Mouse (Mus musculus) hindbrain, embryonic 15.5 days (tissue): Measurements from ENCODE around the gene Ptges2. TPM values are rescaled to one million over a fixed set of nuclear protein-coding genes. Genes with fewer than 3 reads are reported as not detected.
A peak's percentile ranks its signal among the peaks of the same experiment; 100 is the strongest.

Experiments used
- ATAC-seq: fragments of 200-750 bp; cut with Nextera tagmentation; 2 replicates; pipeline ENCODE4 v1.8.0; 2017; ENCODE audit warnings: low read depth, moderate number of reproducible peaks, moderate TSS enrichment; ENCODE audit not compliant: low FRiP score
- H3K27ac ChIP-seq: fragments of 300-500 bp; sonication (generic); replicated peaks from 2 replicates; pipeline ENCODE4 v1.5.1; 2015; ENCODE audit warnings: mild to moderate bottlenecking, inconsistent platforms
- H3K27me3 ChIP-seq: fragments of 300-500 bp; sonication (generic); 2 replicates; pipeline ENCODE4 v1.6.1; 2015; ENCODE audit warnings: control low read depth, inconsistent platforms
- H3K36me3 ChIP-seq: fragments of 300-500 bp; sonication (generic); 2 replicates; pipeline ENCODE4 v1.6.1; 2015; ENCODE audit warnings: control low read depth, inconsistent platforms
- H3K4me1 ChIP-seq: fragments of 300-500 bp; sonication (generic); replicated peaks from 2 replicates; pipeline ENCODE4 v1.6.1; 2015; ENCODE audit warnings: control low read depth, inconsistent platforms
- H3K4me2 ChIP-seq: fragments of 300-500 bp; sonication (generic); 2 replicates; pipeline ENCODE4 v1.6.1; 2015; ENCODE audit warnings: moderate library complexity, mild to moderate bottlenecking, inconsistent platforms
- H3K4me3 ChIP-seq: fragments of 300-500 bp; sonication (generic); 2 replicates; pipeline ENCODE4 v1.5.1; 2015; ENCODE audit warnings: mild to moderate bottlenecking, inconsistent platforms
- H3K9ac ChIP-seq: fragments of 300-500 bp; sonication (generic); 2 replicates; pipeline ENCODE4 v1.6.1; 2015; ENCODE audit warnings: inconsistent platforms
- H3K9me3 ChIP-seq: fragments of 300-500 bp; sonication (generic); 2 replicates; pipeline ENCODE4 v1.6.1; 2016; ENCODE audit warnings: control low read depth, inconsistent platforms
- WGBS: fragments of 180-500 bp; shearing (Covaris S2); methylation state at CpG from one replicate; pipeline ENCODE4 v1.1.7; 2015; 5-methylcytosine and 5-hydroxymethylcytosine counted together
- polyA plus RNA-seq: library from polyadenylated mRNA; unstranded; fragments of >200 nt; fragmentation: Nextera tagmentation; extraction: Ambion mirVana; gene quantifications from 2 replicates; pipeline ENCODE4 v1.2.1, GENCODE M21; 2015

Gene Ptges2
- polyA plus RNA-seq, 1 experiment from 2014 or later: 51.0 TPM

DNA sequence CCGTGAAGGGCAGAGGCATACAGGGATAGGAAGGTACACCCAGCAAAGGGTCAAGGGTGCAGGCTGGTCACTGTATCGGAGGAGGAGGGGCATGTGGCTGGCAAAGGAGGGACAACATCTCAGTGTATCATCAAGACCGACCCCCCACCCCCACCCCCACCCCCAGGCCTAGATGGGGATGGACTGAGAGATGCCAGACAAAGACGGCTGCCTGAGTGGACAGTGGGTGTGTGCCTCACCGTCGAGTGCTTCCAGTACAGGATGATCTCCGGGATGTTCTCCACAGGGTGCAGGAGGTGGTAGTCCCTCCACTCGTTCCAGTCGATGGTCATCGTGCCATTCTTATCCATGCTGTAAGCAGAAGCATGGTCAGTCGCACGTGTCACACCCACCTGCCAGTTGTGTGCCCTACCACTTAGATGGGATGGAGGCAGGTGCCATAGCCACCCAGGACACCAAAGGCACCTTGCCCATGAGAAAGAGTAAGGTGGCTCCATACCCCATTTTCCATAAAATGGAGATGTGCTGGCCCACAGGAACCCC is 24.4 kb downstream of the Ptges2 start:
- no peaks in the 10 kb centered on the region for H3K27me3 ChIP-seq
- 89% methylated on average over 12 of the region's 12 CpGs for WGBS
- H3K36me3 ChIP-seq: peaks cover 61% of the 10 kb centered on the region

DNA sequence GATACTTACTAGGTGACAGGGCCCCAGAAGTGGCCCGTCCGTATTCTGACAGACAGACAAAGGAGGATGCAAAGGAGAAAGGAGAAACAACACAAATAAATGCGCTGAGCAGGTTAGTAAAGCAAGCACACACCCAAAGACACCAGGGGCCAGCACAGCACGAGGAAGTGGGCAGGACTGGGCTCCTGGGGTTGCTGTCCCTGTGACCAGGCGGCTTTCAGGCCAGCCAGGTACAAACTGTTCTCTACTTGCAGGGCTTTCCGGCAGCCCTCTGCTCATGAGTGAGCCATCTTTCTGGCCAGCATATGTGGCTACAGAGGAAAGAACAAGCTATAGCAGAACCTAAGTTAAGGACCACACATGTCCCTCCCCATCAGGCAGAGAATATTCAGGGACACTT is 25.0 kb downstream of the Ptges2 start:
- no peak overlapping the region for H3K9ac ChIP-seq
- no peak overlapping the region for H3K27ac ChIP-seq
- H3K4me3 ChIP-seq: no peak overlapping the region
- peaks cover 33% of the 10 kb centered on the region for H3K4me1 ChIP-seq
- H3K9me3 ChIP-seq: no peaks in the 10 kb centered on the region
- ATAC-seq: no peak
- 77% methylated on average over 6 of the region's 6 CpGs for WGBS
- no peak overlapping the region for H3K4me2 ChIP-seq
- H3K36me3 ChIP-seq: peaks cover 56% of the 10 kb centered on the region
- H3K27me3 ChIP-seq: no peaks in the 10 kb centered on the region

More for the DNA sequence above, 24.4 kb downstream of the Ptges2 start:
- no peak for ATAC-seq
- Histone ChIP-seq H3K9ac (no peak overlapping the region), H3K4me1 (peaks cover 31% of the 10 kb centered on the region), H3K27ac (no peak overlapping the region), H3K9me3 (no peaks in the 10 kb centered on the region), H3K4me3 (no peak overlapping the region), H3K4me2 (no peak overlapping the region)

DNA sequence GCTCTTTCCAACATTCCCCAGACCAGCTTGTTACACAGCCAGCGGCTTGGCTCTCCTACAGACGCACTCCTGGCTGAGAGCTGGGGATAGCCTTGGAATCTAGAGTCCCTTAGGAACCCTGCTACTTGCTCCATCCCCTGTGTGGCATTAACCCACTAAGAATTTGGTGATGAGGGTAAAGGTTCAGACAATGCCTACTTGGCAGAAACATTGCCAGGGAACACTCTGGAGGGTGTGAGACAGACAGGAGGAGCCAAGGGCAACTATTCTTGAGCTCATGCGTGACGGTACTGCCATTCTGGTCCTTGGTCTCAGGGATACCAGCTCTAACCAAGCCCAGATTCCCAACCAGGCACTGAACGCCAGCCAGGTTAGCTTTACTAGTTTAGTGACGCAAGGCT is 26.2 kb downstream of the Ptges2 start:
- Histone ChIP-seq H3K36me3 (peaks cover 44% of the 10 kb centered on the region), H3K9ac (no peak overlapping the region), H3K4me2 (no peak overlapping the region), H3K9me3 (no peaks in the 10 kb centered on the region), H3K4me3 (no peak overlapping the region), H3K27ac (no peak overlapping the region), H3K27me3 (no peaks in the 10 kb centered on the region), H3K4me1 (peaks cover 36% of the 10 kb centered on the region)
- 92% methylated on average over 6 of the region's 6 CpGs for WGBS
- no peak for ATAC-seq

- Histone ChIP-seq H3K27ac (peak overlapping the region; percentile 77), H3K36me3 (peaks cover 26% of the 10 kb centered on the region), H3K9me3 (no peaks in the 10 kb centered on the region), H3K4me3 (peak overlapping the region; percentile 41), H3K4me1 (peaks cover 53% of the 10 kb centered on the region), H3K27me3 (no peaks in the 10 kb centered on the region), H3K9ac (peak overlapping the region; percentile 40), H3K4me2 (peak overlapping the region; percentile 67)
- peak; percentile 80 for ATAC-seq
- WGBS: 3% methylated on average over 14 of the region's 14 CpGs
Observed at GRCm38 (mm10) chr2:32423481-32424331, 28.0 kb downstream of the Ptges2 start.

DNA sequence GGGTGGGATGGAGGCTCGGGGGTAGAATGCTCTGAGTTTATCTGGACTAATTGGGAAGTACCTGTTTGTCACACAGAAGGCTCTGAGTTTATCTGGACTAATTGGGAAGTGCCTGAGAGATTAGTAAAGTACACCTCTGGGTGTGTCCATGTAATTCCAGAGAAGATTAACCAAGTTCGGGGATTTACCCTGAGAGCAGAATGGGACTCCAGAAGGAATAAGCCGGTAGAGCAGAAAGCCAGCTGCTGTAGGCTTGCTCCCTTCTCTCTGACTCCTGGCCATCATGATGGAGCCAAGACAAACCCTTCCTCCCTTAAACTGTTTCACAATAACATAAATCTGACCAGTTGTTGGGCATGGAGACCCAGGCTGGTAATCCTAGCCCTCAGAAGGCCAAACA is 29.1 kb downstream of the Ptges2 start:
- Histone ChIP-seq H3K27me3 (no peaks in the 10 kb centered on the region), H3K4me2 (0 out of 2 replicates have a peak overlapping the region, but pooled peaks have one; percentile 67), H3K36me3 (peaks cover 15% of the 10 kb centered on the region), H3K4me3 (no peak overlapping the region), H3K27ac (peak overlapping the region; percentile 77), H3K4me1 (peaks cover 63% of the 10 kb centered on the region), H3K9me3 (no peaks in the 10 kb centered on the region), H3K9ac (no peak overlapping the region)
- WGBS: 73% methylated on average over 3 of the region's 3 CpGs
- ATAC-seq: no peak

- H3K27ac ChIP-seq: no peak overlapping the region
- no peaks in the 10 kb centered on the region for H3K9me3 ChIP-seq
- no peaks in the 10 kb centered on the region for H3K27me3 ChIP-seq
- WGBS: 77% methylated on average over 5 of the region's 5 CpGs
- H3K4me1 ChIP-seq: peaks cover 71% of the 10 kb centered on the region
- no peak overlapping the region for H3K4me2 ChIP-seq
- no peak overlapping the region for H3K4me3 ChIP-seq
- H3K9ac ChIP-seq: no peak overlapping the region
- ATAC-seq: no peak
- peaks cover 7% of the 10 kb centered on the region for H3K36me3 ChIP-seq
Observed at GRCm38 (mm10) chr2:32425568-32425967, 29.9 kb downstream of the Ptges2 start.

DNA sequence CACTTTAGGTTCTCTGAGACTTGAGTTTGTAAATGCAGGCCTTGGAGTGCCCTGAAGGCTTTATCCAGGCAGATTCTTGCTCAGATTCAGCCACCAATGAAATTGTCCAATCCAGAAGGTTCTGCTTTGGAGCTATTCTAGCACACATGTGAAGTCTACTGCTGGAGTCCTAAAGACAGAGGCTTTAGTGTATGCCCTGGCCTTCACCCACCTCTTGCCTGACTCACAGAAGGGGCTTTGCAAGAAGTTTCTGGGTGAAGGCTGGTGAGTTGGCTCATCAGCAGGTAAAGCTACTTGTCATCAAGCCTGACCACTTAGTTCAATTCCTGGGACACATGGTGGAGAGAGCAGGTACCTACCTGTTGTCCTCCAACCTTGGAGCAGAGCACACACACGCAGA is 30.4 kb downstream of the Ptges2 start:
- Histone ChIP-seq H3K27me3 (no peaks in the 10 kb centered on the region), H3K36me3 (peaks cover 1% of the 10 kb centered on the region; the same call in 1 of the 2 replicates), H3K4me2 (no peak overlapping the region), H3K4me1 (peaks cover 71% of the 10 kb centered on the region), H3K9ac (no peak overlapping the region), H3K4me3 (no peak overlapping the region), H3K27ac (no peak overlapping the region), H3K9me3 (no peaks in the 10 kb centered on the region)
- 94% methylated on average over 1 of the region's 1 CpGs for WGBS
- no peak for ATAC-seq

DNA sequence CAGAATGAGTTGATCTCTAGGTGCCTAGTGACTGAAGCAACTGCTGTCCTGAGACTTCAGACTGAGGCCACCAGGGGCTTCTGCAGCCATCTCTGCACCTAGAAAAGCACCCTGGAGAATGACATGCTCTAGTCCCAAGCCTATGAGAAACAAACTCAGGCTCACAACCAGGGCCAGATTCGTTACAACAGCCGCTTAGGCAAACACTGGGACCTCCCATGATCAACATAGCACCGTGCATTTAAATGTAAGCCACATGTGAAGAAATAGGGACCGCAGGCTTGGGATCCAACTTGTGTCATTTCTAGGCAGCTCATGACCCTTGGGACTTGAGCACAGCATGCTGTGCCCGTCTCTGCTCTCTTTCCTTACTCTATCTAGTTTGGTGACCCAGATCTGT is 32.0 kb downstream of the Ptges2 start:
- no peaks in the 10 kb centered on the region for H3K36me3 ChIP-seq
- H3K9me3 ChIP-seq: no peaks in the 10 kb centered on the region
- peak overlapping the region; percentile 74 for H3K4me2 ChIP-seq
- H3K27me3 ChIP-seq: no peaks in the 10 kb centered on the region
- no peak for ATAC-seq
- H3K4me3 ChIP-seq: peak overlapping the region; percentile 46
- no peak overlapping the region for H3K9ac ChIP-seq
- peaks cover 74% of the 10 kb centered on the region for H3K4me1 ChIP-seq
- H3K27ac ChIP-seq: peak overlapping the region; percentile 94
- 69% methylated on average over 5 of the region's 5 CpGs for WGBS

GRCm38 (mm10) chr2:32428262-32428722 is 32.6 kb downstream of the Ptges2 start:
- H3K4me2 ChIP-seq: peak overlapping the region; percentile 74
- peak overlapping the region; percentile 46 for H3K4me3 ChIP-seq
- no peaks in the 10 kb centered on the region for H3K36me3 ChIP-seq
- H3K27ac ChIP-seq: peak overlapping the region; percentile 94
- H3K9me3 ChIP-seq: no peaks in the 10 kb centered on the region
- no peaks in the 10 kb centered on the region for H3K27me3 ChIP-seq
- peak overlapping the region; percentile 59 for H3K9ac ChIP-seq
- WGBS: 42% methylated on average over 8 of the region's 8 CpGs
- peak; percentile 54 for ATAC-seq
- peaks cover 68% of the 10 kb centered on the region for H3K4me1 ChIP-seq

DNA sequence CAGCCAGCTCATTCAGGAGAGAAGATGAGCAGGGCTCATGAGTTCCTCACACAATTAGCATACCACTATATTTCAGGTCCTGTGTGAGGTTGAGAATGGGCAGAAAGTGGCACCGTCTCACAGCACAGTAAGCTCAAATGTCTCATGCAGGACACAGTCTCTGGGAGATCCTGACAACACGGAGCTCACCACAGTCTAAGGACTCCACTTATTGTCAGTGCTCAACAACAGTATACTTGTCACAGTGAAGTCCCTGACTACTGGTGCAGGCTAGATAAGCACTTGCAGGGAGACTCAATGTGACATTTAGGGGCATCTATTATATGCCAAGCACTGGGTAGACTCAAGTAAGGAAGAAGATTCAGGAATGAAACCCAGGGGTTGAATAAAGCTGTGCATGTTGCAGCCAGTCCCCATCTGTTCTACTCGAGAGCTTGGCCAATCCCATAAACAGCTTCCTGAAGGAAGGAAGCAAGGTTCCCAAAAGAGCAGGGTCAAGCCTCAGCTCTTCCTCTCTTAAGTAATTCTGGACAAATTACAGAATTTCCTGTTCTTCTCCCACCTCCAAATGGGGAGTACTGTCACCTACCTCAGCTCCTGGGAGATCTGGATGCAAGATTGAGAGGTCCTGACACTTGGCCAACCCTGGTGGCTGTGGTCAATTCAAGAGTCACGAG is 33.7 kb downstream of the Ptges2 start:
- Histone ChIP-seq H3K4me2 (peak overlapping the region; percentile 74), H3K9ac (peak overlapping the region; percentile 59), H3K4me1 (peaks cover 57% of the 10 kb centered on the region), H3K9me3 (no peaks in the 10 kb centered on the region), H3K27ac (peak overlapping the region; percentile 94), H3K4me3 (peak overlapping the region; percentile 46), H3K36me3 (no peaks in the 10 kb centered on the region), H3K27me3 (no peaks in the 10 kb centered on the region)
- WGBS: 68% methylated on average over 4 of the region's 4 CpGs
- no peak for ATAC-seq

GRCm38 (mm10) chr2:32430701-32431676 is 35.3 kb downstream of the Ptges2 start:
- Histone ChIP-seq H3K27ac (peak overlapping the region; percentile 94), H3K4me2 (peak overlapping the region; percentile 74), H3K27me3 (no peaks in the 10 kb centered on the region), H3K36me3 (no peaks in the 10 kb centered on the region), H3K4me3 (peak overlapping the region; percentile 46), H3K9me3 (no peaks in the 10 kb centered on the region), H3K9ac (peak overlapping the region; percentile 59), H3K4me1 (peaks cover 45% of the 10 kb centered on the region)
- ATAC-seq: peak; percentile 96
- WGBS: 5% methylated on average over 18 of the region's 18 CpGs
